Mouse (Mus musculus): ENCODE measurements at regions not wholly inside any gene's neighbourhood (a gene's known extent, or its start where the extent isn't known, plus 50 kb on each side); places are given as distances from the start of the nearest gene placed in this dataset.

GRCm38 (mm10) chr4:106048053-106048452, 258.4 kb downstream of the Gm12728 start:
- no peak for TF ChIP-seq POLR2A (IDR thresholded peaks at IDR 0.05; ENCODE audit: borderline replicate concordance, control insufficient read depth, low read depth, low read length)
- TF ChIP-seq CTCF (IDR thresholded peaks at IDR 0.05; ENCODE audit: control insufficient read depth, insufficient read depth, low read length): no peak
